ENCODE assay signal across 8 mouse cellular contexts in genomic region chr6:137470901-137471598, GRCm38 (mm10).
DNase-seq lines count a peak whose midpoint lies in the region; ATAC-seq lines count a peak whose summit lies in the region.

No protein-coding gene starts in this region.

- no peak overlapping the region for H3K4me3 ChIP-seq in hindbrain, embryonic 14.5 days (replicated peaks; ENCODE audit: low read length)
- no peak overlapping the region for H3K4me3 ChIP-seq in macrophage (ENCODE audit: inconsistent target)

- H3K9me3 ChIP-seq in hindbrain, embryonic 14.5 days (ENCODE audit: control insufficient read depth, low read length), result 0 out of 2 replicates have a peak, but pooled peaks cover 2% of the 10 kb centered on the region

- H3K27ac ChIP-seq in hindbrain, embryonic 14.5 days, result peak overlapping the region; percentile 20; the same call in 1 of the 2 replicates
- peak overlapping the region; percentile 53 for H3K27ac ChIP-seq in macrophage

- H3K4me1 ChIP-seq in hindbrain, embryonic 14.5 days (replicated peaks; ENCODE audit: control insufficient read depth, insufficient read depth, low read length), result 0 out of 2 replicates have a peak, but pooled peaks cover 8% of the 10 kb centered on the region

- ATAC-seq in hindbrain, embryonic 14.5 days (ENCODE audit: low FRiP score), result peak; percentile 69

- no peak overlapping the region for H3K4me2 ChIP-seq in hindbrain, embryonic 14.5 days (replicated peaks)

- no peaks in the 10 kb centered on the region for H3K79me2 ChIP-seq in macrophage (ENCODE audit: inconsistent target)

- H3K36me3 ChIP-seq in hindbrain, embryonic 14.5 days (replicated peaks; ENCODE audit: control insufficient read depth, insufficient read depth), result no peaks in the 10 kb centered on the region
- H3K36me3 ChIP-seq in macrophage (ENCODE audit: inconsistent target), result no peaks in the 10 kb centered on the region

- no peaks in the 10 kb centered on the region for H3K27me3 ChIP-seq in hindbrain, embryonic 14.5 days (ENCODE audit: control insufficient read depth, insufficient read depth, low read length)

- H3K9ac ChIP-seq in hindbrain, embryonic 14.5 days, result no peak overlapping the region

- peak; percentile 87 for DNase-seq in adrenal gland, adult 2 months
- peak; percentile 77 for DNase-seq in cerebellum, adult 9-10 months
- DNase-seq in frontal cortex, postnatal 25 days (ENCODE audit: low spot score in 2 of 2), result peak; percentile 61 to 72
- DNase-seq in hindbrain, embryonic 14.5 days (ENCODE audit: low spot score), result peak; percentile 79
- peak; percentile 73 to 76 for DNase-seq in layer of hippocampus, postnatal 36 days
- peak; percentile 93 for DNase-seq in right cerebral cortex, postnatal 14 days
- DNase-seq in natural killer cell, adult 2 months (ENCODE audit: low spot score in 2 of 2), result no peak

- 50% methylated on average over 11 of the region's 11 CpGs for WGBS in hindbrain, embryonic 14.5 days
- WGBS in macrophage (ENCODE audit: missing documents), result 26% methylated on average over 11 of the region's 11 CpGs

Comparison
In these comparisons a context has a peak if more than half of its experiments do, and no peak if none do; other contexts are left out.
1. DNase-seq: peak in adrenal gland, adult 2 months (single experiment), cerebellum, adult 9-10 months (single experiment), frontal cortex, postnatal 25 days (2 of 2), hindbrain, embryonic 14.5 days (single experiment), layer of hippocampus, postnatal 36 days (2 of 2) and right cerebral cortex, postnatal 14 days (single experiment); none in natural killer cell, adult 2 months (0 of 2).